Mouse (Mus musculus) megakaryocyte, embryonic 14.5 days (primary cell): Measurements from ENCODE around the gene Arhgap42.

Experiments used
- FLI1 ChIP-seq: IDR thresholded peaks from 2 replicates; pipeline ENCODE4 v1.6.1; 2012; ENCODE audit warnings: low read length, inconsistent platforms, mixed read lengths
- GATA1 ChIP-seq: IDR thresholded peaks from 3 replicates; pipeline ENCODE4 v1.6.1; 2012; ENCODE audit warnings: mixed read lengths, low read length, inconsistent platforms, borderline replicate concordance

DNA sequence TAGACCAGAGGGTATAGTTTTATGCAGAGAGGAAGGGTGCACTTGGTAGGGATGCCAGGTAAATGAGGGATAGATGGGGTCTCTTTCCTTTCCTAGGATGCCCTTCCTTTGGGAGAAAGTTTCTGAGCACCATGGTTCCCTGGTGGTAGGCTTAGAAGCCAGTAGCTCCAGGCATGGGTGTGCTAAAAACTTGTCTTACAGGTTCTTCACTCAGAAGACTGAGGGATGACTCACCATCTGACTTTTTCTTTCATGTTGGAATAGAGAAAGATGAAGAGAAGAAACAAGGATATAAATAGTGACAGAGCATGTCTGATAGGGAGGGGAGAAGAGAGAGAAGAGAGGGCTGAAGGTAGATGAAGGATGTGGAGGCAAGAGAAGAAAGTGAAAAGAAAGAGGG lies 7.1 kb upstream of the Arhgap42 start:
- no peak for TF ChIP-seq GATA1
- no peak for TF ChIP-seq FLI1
